Mouse (Mus musculus) embryo, embryonic 9.5 days (tissue): Measurements from ENCODE around the gene Tuba8.

Experiments used
- DNase-seq: peaks from one replicate; pipeline ENCODE4 v3.0.0-alpha.2; 2017; ENCODE audit errors: extremely low spot score

Tuba8 gene

GRCm38 (mm10) chr6:121226744-121227143 is 16.2 kb downstream of the Tuba8 start:
- DNase-seq: no peak

DNA sequence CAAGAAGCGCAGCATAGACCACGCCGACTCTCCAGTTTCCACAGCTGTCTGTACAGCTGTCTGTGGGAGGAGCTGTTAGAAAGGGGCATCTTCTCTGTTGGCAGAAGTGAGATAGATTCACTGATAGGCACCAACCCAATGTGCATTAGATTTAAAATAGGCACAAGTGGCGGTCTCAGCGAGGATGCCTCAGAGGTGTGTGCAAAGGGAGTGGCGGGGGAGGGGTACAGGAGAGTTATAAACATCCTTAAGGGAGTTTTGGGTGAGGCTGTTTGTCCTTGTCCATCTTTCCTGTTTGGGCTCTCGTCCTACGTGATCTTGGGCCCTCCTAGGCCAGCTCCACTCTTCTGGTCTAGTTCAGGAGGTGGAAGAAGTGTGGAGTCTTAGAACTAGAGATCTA is 17.9 kb downstream of the Tuba8 start:
- DNase-seq: no peak

GRCm38 (mm10) chr6:121232652-121233051 is 22.2 kb downstream of the Tuba8 start:
- DNase-seq: no peak

- no peak for DNase-seq
Measured at GRCm38 (mm10) chr6:121236386-121236785, 25.9 kb downstream of the Tuba8 start.

GRCm38 (mm10) chr6:121238209-121238608 is 27.7 kb downstream of the Tuba8 start:
- no peak for DNase-seq

- DNase-seq: no peak
Measured at GRCm38 (mm10) chr6:121241780-121242179, 31.3 kb downstream of the Tuba8 start.

DNA sequence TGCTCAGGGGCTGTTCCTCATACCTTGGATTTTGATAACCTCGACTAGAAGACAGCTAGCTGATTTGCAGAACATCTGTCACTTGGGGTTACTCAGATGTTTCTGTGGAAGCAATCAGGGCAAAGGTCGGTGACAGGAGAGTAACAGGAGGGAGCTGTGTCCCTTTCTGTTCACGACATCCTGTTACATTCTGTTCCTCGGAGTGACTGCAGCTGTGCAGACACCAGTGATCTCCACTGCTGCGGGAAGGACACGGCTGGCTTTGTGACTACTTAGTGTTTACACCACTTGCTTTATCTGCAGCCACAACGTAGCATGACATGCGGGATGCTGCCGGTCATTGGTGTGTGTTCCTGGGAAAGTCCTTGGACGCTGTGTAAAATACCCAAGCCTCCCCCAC is 32.7 kb downstream of the Tuba8 start:
- DNase-seq: no peak

- DNase-seq: peak; percentile 83
Measured at GRCm38 (mm10) chr6:121245127-121246036, 34.9 kb downstream of the Tuba8 start, which contains the start of gene Usp18. Usp18 (plus strand) TSS chr6:121245906.

DNA sequence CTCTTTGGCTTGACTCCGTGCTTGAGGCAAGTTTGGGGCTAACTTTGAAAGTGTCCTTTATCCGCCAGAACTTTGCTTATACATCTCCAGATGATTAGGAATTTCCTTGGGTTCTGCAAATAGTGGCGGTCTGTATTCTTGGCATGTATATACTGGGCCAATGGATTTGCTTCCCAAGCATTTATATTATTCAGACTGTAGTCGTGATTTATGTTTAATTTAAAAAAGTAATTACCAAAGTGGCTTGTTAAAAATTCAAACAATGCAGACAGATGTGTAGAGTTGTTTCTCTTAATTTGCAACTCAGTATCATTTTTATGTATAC is 35.5 kb downstream of the Tuba8 start:
- no peak for DNase-seq

GRCm38 (mm10) chr6:121250406-121250805 is 39.9 kb downstream of the Tuba8 start:
- no peak for DNase-seq

DNA sequence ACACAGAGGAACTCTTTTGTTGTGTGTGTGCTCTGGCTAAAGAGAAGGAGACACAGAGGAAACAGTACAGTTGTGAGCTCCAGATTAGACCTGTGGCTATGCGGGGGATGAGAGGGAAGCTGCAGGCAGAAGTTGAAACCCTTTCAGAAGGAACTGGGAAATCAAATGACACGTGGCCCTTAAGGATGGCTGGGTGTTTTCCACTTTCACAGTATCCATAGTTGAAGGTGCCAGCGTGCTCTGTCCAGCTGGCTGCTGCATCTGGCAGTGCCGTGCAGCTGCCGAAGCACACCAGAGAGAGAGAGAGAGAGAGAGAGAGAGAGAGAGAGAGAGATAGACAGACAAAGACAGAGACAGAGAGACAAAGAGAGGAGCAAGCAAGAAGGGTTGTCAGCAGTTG is 40.8 kb downstream of the Tuba8 start:
- no peak for DNase-seq

GRCm38 (mm10) chr6:121260548-121260947 is 50.1 kb downstream of the Tuba8 start:
- DNase-seq: peak; percentile 56

- DNase-seq: no peak
Measured at GRCm38 (mm10) chr6:121261233-121261632, 50.7 kb downstream of the Tuba8 start.

- no peak for DNase-seq
Measured at GRCm38 (mm10) chr6:121262004-121262403, 51.5 kb downstream of the Tuba8 start.

GRCm38 (mm10) chr6:121262496-121262895 is 52.0 kb downstream of the Tuba8 start:
- DNase-seq: no peak

DNA sequence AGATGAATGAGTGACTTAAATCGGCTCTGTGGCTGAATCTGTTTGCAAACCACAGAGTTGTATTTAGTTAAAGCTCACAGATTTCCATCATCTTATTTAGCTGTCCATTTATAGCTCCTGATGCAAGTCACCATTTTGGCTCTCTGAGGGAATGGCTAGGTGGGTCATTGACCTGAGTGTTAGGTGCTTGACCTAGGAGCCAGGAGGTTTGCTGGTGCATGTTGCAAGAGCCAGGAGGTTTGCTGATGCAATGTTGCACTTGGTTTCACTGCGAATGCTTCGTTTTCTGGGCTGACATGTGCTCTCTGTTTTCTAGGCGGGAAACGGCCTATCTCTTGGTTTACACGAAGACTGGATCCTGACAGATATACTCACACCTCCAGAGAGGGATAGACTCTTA is 59.7 kb downstream of the Tuba8 start:
- no peak for DNase-seq

- DNase-seq: no peak
Measured at GRCm38 (mm10) chr6:121271707-121272074, 61.2 kb downstream of the Tuba8 start.

- peak; percentile 79 for DNase-seq
Measured at GRCm38 (mm10) chr6:121272075-121272800, 61.7 kb downstream of the Tuba8 start.

GRCm38 (mm10) chr6:121274356-121274755 is 63.9 kb downstream of the Tuba8 start:
- DNase-seq: no peak
